Mouse (Mus musculus) retina, embryonic 14.5 days (tissue): Measurements from ENCODE around the gene Ppp1r16b.
"Not testable (repeated sequence)": the region's sequence is repeated elsewhere in the genome, so short reads cannot be mapped to it uniquely, and the experiment has no call there.

Experiments used
- DNase-seq: peaks from one replicate; pipeline ENCODE4 v3.0.0-alpha.2; 2015; ENCODE audit warnings: low spot score

Ppp1r16b gene

DNA sequence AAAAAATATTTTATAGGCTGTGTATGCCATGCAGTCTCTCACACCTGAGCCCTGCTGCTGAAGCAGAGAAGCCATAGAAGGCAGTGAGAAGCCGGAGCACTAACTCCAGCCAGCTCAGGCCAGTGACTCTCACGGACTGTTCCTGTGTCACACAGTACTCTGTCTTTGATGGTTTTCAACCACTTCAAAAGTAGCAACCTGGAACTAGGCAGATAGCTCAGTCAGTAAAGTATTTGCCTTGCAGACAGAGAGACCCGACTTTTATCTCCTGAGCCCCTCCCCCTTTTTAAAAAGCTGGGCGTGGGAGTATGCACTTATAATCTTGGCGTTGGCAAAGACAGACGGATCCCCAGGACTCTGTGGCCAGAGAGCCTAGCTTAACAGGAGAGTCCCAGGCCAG, 58.6 kb downstream of the Ppp1r16b start:
- no peak for DNase-seq

DNA sequence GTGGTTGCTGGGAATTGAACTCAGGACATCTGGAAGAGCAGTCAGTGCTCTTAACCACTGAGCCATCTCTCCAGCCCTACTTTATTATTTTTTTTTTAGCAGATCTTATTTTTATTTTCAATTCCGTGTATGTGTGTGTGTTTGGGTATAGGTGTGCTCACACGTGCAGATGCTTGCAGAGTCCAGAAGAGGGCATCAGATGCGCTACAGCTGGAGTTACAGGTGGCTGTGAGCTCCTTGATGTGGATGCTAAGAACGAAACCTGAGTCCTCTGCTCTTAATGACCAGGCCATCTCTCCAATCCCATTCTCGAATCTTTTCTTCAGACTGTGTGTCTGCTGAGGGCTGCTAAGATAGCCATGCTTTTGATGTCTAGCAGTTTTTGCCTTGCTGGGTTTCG, 61.1 kb downstream of the Ppp1r16b start:
- DNase-seq = no peak

DNA sequence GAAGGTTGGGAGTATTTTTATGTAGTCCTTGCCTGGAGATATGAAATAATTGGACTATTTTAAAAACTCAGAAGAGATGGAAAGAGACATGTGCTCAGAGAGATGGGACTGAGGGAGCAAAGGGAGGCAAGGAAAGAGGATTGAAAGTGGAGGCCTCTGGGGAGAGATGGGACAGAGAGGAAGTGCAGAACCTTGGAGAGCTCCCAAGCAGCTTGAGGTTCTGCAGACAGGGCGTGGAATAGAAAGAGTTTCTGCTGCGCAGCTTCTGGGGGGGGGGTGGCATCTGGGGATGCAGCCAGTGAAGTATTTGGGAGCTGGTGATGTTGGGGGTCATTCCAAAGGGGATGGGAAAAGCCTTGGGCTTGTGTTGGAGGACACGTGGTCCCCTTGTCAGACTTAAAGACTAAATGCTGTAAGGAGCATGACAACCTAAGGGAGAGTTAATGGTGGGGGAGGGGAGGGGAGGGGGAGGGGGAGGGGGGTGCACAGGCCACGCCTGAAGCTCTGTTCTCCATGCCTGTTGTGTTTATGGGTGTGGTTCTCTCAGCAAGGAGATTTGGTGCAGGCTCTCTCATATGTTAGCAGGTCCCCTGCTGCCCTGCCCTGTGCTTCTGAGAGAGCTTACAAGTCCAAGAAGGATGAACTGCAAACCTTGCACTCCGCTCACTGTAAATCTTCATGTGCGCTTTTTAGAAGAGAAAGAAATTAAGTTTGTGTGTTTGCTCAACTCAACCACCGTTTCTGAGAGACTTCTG, 63.0 kb downstream of the Ppp1r16b start:
- DNase-seq = no peak

DNA sequence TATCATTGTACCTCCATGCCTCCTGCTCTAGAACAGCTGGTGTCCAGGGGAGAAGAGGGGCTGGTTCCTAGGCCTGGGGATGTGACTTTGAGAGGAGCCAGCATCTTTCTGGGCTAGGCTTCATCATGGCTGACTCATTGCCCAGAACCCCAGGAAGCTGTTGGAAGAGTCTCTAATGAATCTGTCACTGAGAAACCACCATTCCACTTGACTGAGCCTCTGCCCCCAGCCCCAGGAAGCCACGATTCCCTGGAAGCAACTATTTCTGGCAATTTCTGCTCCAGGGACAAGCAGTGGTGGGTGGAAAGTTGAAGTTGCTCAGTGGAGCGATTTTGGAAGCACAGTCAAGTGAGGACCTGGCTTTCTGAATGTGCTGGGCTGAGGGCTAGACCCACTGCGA, 65.7 kb downstream of the Ppp1r16b start:
- no peak for DNase-seq

DNA sequence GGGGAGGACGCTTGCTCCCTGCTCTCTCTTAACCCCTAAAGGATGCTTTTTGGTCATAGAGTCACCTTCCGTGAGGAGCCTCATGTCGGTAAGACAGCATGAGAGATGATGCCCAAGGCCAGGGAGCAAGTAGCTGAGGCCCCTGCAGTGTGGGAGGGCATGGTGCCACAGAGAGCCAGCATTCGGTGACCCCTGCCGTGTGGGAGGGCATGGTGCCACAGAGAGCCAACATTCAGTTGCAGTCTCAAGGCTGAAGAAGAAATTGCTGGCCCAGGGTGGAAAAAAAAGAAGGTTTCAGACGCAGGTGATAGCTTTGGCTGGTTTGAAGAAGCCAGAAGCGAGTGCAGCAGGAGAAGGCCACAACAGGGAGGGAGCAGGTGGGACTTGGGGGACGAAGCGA, 67.3 kb downstream of the Ppp1r16b start:
- DNase-seq = no peak

DNA sequence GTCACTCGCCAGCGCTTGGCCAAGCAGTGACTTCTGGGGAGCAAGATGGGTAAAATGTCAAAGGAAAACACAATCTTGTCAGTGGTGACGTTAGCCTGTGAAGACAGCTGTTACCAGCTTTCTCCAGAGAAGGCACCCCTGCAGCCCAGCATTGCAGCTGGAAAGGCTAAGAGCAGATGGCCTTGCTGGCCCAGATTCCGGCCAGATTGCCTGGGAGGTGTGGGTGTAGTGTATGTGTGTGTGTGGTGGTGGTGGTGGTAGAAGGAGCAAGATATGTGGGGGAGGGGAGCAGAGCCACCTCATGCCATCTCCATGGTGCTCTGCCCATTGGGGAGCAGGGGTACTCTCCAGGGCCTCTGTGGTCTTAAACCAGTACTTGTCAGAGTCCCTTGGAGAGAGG, 67.9 kb downstream of the Ppp1r16b start:
- DNase-seq = no peak

DNA sequence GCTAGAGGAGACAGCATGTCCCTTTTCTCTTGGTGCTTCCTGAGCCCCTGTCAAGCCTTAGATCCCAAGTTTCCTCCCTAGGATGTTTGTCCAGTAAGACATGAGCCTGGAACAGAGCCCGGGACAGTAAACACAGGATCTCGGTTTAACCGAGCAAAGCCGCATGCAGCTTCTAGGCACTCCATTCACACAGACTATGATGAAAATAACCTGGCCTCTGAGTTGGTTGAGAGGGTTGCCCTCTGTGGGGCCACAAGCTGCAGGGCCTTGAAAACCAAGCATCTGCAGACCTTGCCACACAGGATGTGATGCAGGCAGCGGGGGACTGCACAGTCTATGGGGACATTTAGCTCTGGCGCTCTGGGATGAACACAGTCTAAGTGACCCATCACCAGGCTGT, 68.7 kb downstream of the Ppp1r16b start:
- DNase-seq = no peak

DNA sequence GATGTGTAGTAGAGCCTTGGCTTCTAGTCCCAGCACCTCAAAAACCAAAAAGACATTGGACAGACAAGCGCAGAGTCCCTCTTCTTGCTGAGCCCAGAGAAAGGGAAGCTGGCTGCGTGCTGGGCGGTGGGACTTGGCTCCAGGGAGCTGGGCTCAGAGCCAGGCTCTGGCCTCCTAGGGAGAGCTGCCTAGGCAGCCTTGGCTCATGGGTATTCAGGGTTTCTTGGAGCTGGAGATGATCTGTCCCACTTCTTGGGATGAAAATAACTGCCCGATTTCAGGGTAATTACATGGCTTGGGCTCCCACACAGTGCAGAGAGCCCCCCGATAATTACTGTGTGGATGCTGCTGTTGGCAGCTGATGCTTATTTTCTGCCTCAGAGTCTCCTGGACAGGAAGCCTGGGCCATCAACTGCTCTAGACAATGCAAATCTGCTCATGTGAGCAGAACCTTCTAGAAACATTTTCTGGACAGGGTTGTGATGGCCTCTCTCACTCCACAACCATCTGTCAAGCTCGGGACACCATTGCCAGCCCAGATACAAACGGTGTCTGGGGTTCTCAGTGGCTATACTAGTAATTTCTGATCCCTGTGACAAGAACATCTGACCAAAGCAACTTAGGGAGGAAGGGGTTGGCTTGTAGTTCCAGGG, 69.4 kb downstream of the Ppp1r16b start:
- DNase-seq = no peak

DNA sequence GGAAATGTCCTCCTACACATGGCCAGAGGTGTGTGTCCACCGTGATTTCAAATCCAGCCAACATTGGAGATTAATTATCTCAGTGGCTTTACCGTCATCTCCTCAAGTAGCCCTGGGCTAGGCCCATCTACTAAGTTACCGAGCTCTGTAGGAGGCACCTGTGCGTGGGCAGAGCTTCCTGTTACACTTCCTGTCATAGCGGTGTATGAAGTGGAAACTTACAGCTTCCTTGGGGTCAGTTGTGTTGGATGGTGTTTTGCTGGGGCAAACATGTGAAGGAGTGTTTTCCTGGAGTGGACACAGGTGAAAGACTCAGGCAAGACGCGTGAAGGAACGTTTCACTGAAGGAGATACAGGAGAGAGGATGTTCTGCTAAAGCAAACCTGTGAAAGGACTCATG, 70.1 kb downstream of the Ppp1r16b start:
- DNase-seq = no peak

DNA sequence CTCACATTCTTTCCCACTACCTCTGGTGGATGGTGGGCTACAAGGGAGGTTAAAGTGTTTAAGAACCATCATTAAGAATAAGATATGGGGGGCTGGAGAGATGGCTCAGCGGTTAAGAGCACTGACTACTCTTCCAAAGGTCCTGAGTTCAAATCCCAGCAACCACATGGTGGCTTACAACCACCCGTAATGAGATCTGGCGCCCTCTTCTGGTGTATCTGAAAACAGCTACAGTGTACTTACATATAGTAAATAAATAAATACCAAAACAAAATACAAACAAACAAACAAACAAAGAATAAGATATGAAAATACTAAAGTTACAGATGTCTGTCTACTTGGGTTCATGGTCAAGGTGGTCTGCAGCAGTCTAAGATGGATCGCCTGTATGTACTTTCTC, 71.0 kb downstream of the Ppp1r16b start:
- not testable (repeated sequence) for DNase-seq

DNA sequence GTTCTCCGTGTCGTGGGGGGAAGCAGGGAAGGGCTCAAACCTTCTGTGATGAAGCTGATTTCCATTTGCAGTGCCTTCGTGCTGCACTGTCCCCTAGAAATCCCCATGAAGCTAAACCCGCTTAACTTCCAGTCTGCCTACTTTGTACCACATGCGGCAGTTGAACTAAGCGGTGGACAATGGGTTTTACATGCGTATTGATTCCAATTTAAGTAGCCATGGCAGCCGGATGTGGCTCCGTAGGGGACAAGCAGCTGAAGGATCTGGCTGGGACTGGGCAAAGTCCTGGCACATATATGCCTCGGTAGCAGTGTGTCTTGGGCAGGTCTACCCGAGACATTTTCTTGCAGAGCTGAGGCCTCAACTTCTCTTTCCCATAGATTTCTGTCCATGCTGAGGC, 73.4 kb downstream of the Ppp1r16b start:
- no peak for DNase-seq

DNA sequence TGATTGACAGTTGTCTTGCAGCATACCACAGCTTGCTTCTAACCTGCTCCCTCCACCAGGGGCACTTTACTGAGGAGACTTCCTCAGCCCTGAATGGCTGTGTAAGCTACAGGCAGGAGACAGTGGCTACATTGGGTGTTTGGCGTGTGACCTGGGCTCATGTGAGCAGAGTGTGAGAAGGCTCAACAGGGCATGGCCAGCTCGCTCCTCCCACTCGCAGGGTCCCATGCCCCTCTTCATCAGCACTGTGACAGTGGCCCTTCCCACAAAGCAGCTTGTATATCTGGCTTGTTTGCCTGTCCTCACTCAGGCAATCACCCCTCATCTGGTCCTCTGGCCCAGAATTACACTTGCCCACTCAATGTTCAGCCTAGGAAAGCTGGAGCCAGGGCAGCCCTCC, 73.9 kb downstream of the Ppp1r16b start:
- no peak for DNase-seq

DNA sequence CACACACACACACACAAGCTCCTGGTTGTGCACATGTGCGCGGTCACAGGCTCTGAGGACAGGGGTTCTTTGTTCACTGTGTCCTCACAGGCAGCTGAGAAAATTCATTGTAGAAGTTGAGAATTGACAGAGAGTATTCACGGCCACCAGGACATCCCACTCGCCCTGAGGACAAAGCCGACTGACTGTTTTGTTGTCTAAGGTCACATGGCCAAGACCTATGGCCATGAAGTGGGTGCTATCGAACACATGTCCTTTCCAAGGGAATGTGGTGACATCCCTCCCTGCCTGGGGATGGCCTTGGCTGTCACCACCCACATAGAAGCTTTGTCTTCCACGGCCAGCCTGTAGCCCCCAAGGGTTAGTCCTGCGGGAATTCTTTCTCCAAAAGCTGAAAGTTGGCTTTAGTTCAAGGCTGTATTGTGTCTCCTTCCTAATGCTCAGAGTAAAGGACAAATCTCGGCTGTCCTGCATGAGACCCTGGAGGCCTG, 75.9 kb downstream of the Ppp1r16b start:
- DNase-seq = no peak

DNA sequence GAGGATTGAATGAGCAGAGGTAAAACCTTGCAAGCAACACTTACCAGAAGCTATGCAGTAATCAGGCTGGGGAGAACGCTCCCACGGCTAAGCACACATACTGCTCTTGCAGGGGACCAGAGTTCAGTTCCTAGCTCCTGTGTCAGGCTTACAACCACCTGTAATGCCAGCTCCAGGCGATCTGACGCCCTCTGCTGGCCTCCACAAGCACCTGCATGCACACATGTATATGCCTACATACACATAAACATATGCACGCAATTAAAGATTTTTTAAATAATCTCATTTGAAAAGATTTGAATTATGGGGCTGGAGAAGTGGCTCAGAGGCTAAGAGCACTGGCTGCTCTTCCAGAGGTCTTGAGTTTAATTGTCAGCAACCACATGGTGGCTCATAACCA, 77.2 kb downstream of the Ppp1r16b start:
- DNase-seq = no peak

DNA sequence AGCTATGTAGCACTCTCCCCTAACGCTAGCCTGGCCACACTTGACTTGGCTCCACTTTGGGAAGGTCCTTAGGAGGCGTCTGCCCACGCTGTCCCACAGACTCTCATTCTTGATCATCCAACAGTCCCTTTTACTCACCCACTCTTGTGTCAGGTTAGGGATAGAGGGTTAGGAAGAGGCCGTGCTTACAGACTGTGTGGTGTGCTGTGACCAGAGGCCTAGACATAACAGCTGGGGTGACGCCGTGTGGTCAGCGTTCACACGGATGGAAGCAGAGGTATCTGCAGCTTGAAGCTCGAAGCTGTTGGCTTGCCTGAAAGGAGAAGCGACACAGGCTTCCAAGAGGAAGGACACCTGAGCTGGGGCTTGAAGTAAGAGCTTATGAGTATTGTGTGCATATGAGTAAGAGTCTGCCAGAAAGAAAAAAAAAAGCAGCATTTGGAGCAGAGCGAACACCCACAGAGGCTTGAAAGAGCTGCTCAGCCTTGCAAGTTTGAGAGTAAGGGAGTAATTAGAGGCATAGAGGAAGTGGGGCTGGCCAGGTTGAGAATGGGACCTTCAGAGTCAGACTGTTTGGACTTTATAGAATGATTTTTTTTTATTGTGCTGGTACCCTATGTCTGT, 78.4 kb downstream of the Ppp1r16b start:
- DNase-seq = no peak

DNA sequence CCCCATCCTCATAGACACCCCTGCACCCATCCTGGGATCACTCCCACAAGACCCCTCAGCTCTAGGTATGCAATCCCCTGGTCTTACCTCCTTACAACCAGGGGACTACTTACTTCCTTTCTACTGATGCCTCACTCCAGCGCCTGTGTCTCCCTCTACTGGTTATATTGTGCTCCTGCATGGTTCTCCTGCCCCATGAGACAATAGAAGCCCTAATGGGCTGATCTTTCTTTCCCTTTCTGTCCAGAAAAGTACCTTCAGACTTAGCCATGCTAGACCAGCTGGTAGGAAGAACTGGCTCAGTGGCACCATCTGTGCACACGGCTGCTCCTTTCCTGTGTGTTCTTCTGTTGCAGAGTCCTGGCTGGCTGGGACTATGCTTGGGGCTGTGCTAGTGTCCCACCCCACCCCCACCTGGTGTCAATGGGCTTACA, 79.9 kb downstream of the Ppp1r16b start:
- peak; percentile 85 for DNase-seq

DNA sequence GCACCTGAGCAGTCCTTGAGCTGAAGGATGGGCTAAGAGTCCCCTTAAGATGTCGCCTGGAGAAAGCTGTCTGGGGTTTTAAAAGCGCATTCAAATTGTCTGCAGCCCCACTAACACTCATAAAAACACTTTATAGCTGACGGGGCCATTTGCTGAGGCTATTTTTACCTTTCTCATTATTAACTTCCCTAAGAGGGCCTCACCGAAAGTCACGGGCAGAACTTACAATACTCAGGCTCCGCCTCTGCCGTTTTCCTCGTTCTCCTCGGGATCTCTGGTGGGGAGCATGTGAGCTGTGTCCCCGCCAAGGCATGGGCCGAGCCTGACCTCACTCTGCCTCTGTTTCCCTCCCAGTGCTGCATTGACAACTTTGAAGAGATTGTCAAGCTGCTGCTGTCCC, 81.0 kb downstream of the Ppp1r16b start:
- DNase-seq = no peak

DNA sequence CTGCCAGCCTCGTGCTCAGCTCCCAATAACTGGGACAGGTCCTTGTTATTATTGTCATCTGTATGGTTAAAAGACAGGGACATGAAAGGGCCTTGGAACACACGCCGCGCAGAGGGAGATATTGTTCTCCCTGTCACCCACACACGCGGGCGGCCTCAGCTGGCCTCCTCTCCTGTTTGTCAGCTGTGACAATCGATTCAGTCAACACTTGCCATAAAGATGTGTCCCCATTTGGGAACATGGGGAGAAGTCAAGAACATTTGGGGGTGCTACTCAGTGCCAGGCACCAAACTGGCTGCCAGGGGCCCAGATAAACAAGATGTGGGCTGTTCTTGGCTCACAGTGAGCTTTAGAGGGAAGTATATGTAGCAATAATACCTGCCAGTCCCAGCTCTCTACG, 84.2 kb downstream of the Ppp1r16b start:
- DNase-seq = no peak

DNA sequence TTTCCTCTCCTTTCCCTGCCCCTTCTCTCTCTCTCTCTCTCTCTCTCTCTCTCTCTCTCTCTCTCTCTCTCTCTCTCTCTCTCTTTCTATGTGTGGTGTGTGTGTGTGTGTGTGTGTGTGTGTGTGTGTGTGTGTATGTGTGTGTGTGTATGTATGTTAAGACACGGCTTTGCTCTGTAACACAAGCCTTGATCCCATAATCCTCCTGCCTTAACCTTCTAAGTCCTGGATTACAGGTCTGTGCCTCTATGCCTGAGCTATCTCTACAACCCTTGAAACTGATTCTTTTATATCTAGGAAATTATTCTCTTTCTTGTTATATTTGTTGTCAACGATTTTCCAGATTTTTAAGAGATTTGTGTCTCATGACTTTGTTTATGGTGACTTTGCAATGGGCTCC, 95.0 kb downstream of the Ppp1r16b start:
- DNase-seq = no peak

DNA sequence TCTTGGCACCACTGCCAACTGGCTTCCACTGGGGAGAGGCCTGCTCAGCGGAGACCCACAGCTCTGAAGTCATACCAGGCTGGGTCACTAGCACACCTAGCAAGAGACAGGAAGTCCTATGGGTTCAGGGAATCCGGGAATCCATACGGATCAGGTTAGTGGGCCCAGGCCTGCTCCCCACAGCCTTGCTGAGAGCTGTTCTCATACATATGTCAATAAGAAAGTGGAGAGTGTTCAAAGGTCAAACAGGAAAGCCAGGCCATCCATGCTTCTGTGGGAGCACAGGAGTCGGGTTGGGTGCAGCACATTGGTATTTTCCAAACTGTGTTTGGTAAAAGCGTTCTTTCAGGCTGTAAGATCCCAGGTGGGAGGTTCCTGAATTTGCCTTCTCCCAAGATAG, 97.1 kb downstream of the Ppp1r16b start:
- no peak for DNase-seq

DNA sequence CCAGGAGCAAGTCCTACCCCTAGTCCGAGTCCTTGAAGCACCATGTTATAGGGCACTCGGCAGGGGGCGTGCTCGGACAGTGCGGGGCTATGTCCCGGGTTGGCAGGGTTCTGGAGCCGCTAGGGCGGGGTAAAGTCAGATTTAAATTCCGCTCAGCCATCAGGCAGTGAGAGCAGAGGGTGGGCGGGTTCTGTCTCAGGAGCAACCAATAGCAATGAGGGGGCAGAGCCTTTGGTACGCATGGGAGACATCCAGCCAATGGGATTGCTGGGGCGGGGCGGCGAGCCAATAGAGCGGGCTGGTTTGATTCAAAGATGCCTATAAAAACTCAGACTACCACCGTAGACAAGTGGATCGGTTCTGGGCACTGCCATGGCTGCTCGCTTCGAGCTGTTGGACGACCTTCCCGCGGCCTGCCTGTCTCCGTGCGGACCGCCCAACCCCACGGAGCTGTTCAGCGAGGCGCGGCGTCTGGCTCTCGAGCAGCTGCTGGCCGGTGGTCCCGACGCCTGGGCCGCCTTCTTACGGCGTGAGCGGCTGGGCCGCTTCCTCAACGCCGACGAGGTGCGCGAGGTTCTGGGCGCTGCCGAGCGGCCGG, 102.6 kb downstream of the Ppp1r16b start, which contains the start of gene Fam83d:
Fam83d (plus strand) TSS at position 352 of the 598 bp plus-strand sequence.
- DNase-seq = peak; percentile 99

DNA sequence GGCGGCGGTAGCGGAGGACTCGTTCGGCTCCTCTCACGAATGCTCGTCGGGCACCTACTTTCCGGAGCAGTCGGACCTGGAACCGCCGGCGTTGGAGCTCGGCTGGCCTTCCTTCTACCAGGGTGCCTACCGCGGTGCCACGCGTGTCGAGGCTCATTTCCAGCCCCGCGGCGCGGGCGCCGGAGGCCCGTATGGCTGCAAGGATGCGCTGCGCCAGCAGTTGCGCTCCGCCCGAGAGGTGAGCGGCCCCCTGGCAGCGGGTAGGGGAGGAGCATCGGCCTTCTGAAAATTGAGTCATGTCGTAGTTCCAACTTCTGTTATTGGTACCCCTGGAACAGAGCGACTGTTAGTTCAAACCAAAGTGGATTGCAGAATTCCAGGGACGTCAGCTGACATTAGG, 103.2 kb downstream of the Ppp1r16b start:
- peak; percentile 56 for DNase-seq

DNA sequence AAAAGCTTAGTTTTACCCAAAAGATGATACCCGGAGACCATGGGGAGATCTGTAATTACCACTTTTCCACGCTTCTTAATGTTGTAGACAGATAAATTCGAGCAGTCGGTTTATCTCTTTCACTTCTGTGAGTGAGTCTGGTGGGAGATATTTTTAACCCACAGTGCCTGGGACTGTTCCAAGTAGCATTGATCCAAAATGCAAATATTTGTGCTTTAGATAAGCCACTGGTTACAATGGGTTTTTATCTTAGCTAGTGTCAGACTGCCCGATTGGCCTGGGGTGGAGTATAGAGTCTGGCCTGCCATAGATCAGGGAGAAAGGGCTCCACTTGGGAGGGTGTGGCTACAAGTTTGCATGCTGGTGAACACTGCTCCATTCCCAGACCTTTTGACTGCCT, 103.6 kb downstream of the Ppp1r16b start:
- DNase-seq = no peak
